23 mouse cellular contexts compared by ENCODE assay signal in genomic region chr10:78661198-78661597, GRCm38 (mm10). TPM values are rescaled to one million over a fixed set of nuclear protein-coding genes. Genes with fewer than 3 reads are reported as not detected.
"Had no signal": no experiment of that assay in that cellular context is flagged by ENCODE, and none has a peak within 500 bp of the region (broad histone marks: within the 10 kb centered on the region; RNA-seq: fewer than 3 reads in every experiment).

No protein-coding gene starts in this region.

- DNase-seq: retina, postnatal 1 day; right cerebral cortex, adult 18-20 months; right cerebral cortex, postnatal 14 days; right cerebral cortex, postnatal 25 days; right cerebral cortex, postnatal 4 days; spleen, adult 18-20 months; thymus, adult 18-20 months; thymus, adult 2 months; thymus, postnatal 14 days; thymus, postnatal 25 days; thymus, postnatal 36 days; thymus, postnatal 4 days had no signal

- H3K4me2 ChIP-seq: neural tube, embryonic 13.5 days; neural tube, embryonic 15.5 days; stomach, embryonic 15.5 days had no signal

- H3K9me3 ChIP-seq: neural tube, embryonic 13.5 days; neural tube, embryonic 15.5 days; stomach, embryonic 15.5 days had no signal

- H3K27ac ChIP-seq: neural tube, embryonic 13.5 days; neural tube, embryonic 15.5 days; stomach, embryonic 15.5 days; stomach, postnatal 0 days had no signal

- H3K9ac ChIP-seq: neural tube, embryonic 13.5 days; neural tube, embryonic 15.5 days; stomach, embryonic 15.5 days had no signal

- H3K4me3 ChIP-seq: neural tube, embryonic 13.5 days; neural tube, embryonic 15.5 days; stomach, embryonic 15.5 days had no signal

- H3K27me3 ChIP-seq: neural tube, embryonic 13.5 days; neural tube, embryonic 15.5 days; stomach, embryonic 15.5 days had no signal

- H3K36me3 ChIP-seq: neural tube, embryonic 13.5 days; neural tube, embryonic 15.5 days; stomach, embryonic 15.5 days had no signal

- H3K4me1 ChIP-seq: neural tube, embryonic 13.5 days; neural tube, embryonic 15.5 days; stomach, embryonic 15.5 days had no signal

RNA-seq across cellular contexts. Expression of gene Olfr1357, which starts 43.3 kb away (rescaled TPM):
- polyA plus RNA-seq: neural tube, embryonic 13.5 days; neural tube, embryonic 14.5 days; neural tube, embryonic 15.5 days; small intestine, adult 2 months; spleen, adult 2 months; stomach, embryonic 14.5 days; stomach, embryonic 15.5 days; stomach, embryonic 16.5 days; stomach, postnatal 0 days; testis, adult 2 months; thymus, adult 2 months; urinary bladder, adult 2 months had no signal

RNA-seq across cellular contexts. Expression of gene Casp14, which starts 56.9 kb away (rescaled TPM):
- polyA plus RNA-seq: neural tube, embryonic 13.5 days; neural tube, embryonic 14.5 days; neural tube, embryonic 15.5 days; small intestine, adult 2 months; spleen, adult 2 months; testis, adult 2 months; urinary bladder, adult 2 months had no signal
